ENCODE assay signal across 8 mouse cellular contexts in the genomic region with DNA sequence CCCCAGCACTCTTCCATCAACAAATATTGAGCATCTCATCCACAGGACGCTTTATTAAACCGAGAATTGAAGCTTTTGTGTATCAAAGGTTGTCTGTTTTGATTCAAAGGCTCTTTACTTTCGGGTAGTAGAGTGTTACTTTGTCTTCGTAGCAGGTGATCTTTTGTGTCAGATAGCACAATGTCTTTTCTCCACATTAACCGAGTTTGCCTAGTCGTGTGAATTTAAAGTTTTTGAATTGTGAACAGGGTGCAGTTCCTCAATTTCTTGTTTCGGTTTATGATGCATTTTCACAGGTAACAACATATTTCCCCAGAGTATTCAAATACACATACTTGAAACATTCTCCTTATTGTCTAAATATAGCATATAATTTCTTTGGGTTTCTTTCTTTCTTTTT. TPM values are rescaled to one million over a fixed set of nuclear protein-coding genes. Genes with fewer than 3 reads are reported as not detected.
DNase-seq lines count a peak whose midpoint lies in the region; ATAC-seq and TF ChIP-seq lines count a peak whose summit lies in the region.

No protein-coding gene starts in this region.

- no peaks in the 10 kb centered on the region for H3K9me3 ChIP-seq in heart, embryonic 16.5 days (replicated peaks; ENCODE audit: control insufficient read depth, low read length)
- H3K9me3 ChIP-seq in G1E (replicated peaks), result no peaks in the 10 kb centered on the region
- H3K9me3 ChIP-seq in forebrain, embryonic 16.5 days (ENCODE audit: control insufficient read depth, low read length), result no peaks in the 10 kb centered on the region
- H3K9me3 ChIP-seq in liver, postnatal 0 days (ENCODE audit: low read length), result no peaks in the 10 kb centered on the region

- 17% methylated on average over 7 of the region's 7 CpGs for WGBS in heart, embryonic 16.5 days
- 6% methylated on average over 7 of the region's 7 CpGs for WGBS in forebrain, embryonic 16.5 days
- 14% methylated on average over 7 of the region's 7 CpGs for WGBS in liver, postnatal 0 days (ENCODE audit: insufficient replicate concordance)

- no peak for TF ChIP-seq EP300 in liver, postnatal 0 days (IDR thresholded peaks at IDR 0.05; ENCODE audit: low read depth)

- no peak overlapping the region for H3K27ac ChIP-seq in heart, embryonic 16.5 days (ENCODE audit: low read length)
- H3K27ac ChIP-seq in forebrain, embryonic 16.5 days (ENCODE audit: low read length), result no peak overlapping the region
- no peak overlapping the region for H3K27ac ChIP-seq in liver, postnatal 0 days (ENCODE audit: low read depth)

- no peaks in the 10 kb centered on the region for H3K36me3 ChIP-seq in heart, embryonic 16.5 days (ENCODE audit: control insufficient read depth, insufficient read depth)
- no peaks in the 10 kb centered on the region for H3K36me3 ChIP-seq in G1E (replicated peaks)
- H3K36me3 ChIP-seq in forebrain, embryonic 16.5 days (ENCODE audit: control insufficient read depth, insufficient read depth), result no peaks in the 10 kb centered on the region
- no peaks in the 10 kb centered on the region for H3K36me3 ChIP-seq in liver, postnatal 0 days (replicated peaks; ENCODE audit: insufficient read depth, low read length)

- DNase-seq in heart, postnatal 25 days (ENCODE audit: low spot score), result no peak
- no peak for DNase-seq in G1E (ENCODE audit: low spot score)
- DNase-seq in liver, postnatal 0 days, result no peak
- DNase-seq in right cerebral cortex, postnatal 25 days, result no peak
- no peak for DNase-seq in gastrocnemius, postnatal 10 days
- DNase-seq in gastrocnemius, postnatal 4 days (ENCODE audit: low spot score in 2 of 2), result no peak

- H3K9ac ChIP-seq in heart, embryonic 16.5 days (ENCODE audit: low read length), result peak overlapping the region; percentile 94
- peak overlapping the region; percentile 55 for H3K9ac ChIP-seq in forebrain, embryonic 16.5 days (replicated peaks; ENCODE audit: low read depth, low read length)
- peak overlapping the region; percentile 98 for H3K9ac ChIP-seq in liver, postnatal 0 days (replicated peaks)

- H3K4me1 ChIP-seq in heart, embryonic 16.5 days (ENCODE audit: control insufficient read depth, insufficient read depth, low read length), result peaks cover 13% of the 10 kb centered on the region
- H3K4me1 ChIP-seq in G1E (ENCODE audit: insufficient read depth, low read depth, low read length), result peaks cover 16% of the 10 kb centered on the region
- H3K4me1 ChIP-seq in forebrain, embryonic 16.5 days (replicated peaks; ENCODE audit: control insufficient read depth, insufficient read depth, low read length), result peaks cover 10% of the 10 kb centered on the region
- H3K4me1 ChIP-seq in liver, postnatal 0 days (ENCODE audit: insufficient read depth), result peaks cover 11% of the 10 kb centered on the region

- intact Hi-C loops in heart, postnatal 25 days (cut with DNase I), result loop anchor here (1.0 to 5.0 kb wide), 6 partner anchors 55 to 350 kb away; a partner anchor contains a TSS

- H3K4me2 ChIP-seq in heart, embryonic 16.5 days (ENCODE audit: low read depth, low read length), result peak overlapping the region; percentile 78
- peak overlapping the region; percentile 67 for H3K4me2 ChIP-seq in forebrain, embryonic 16.5 days (ENCODE audit: low read length)
- peak overlapping the region; percentile 95 for H3K4me2 ChIP-seq in liver, postnatal 0 days (ENCODE audit: low read depth, low read length)

- peak overlapping the region; percentile 79 for H3K4me3 ChIP-seq in heart, embryonic 16.5 days (ENCODE audit: low read length)
- H3K4me3 ChIP-seq in G1E (ENCODE audit: low read depth, low read length), result peak overlapping the region; percentile 96; the same call in 1 of the 2 replicates
- H3K4me3 ChIP-seq in forebrain, embryonic 16.5 days (replicated peaks; ENCODE audit: low read length), result peak overlapping the region; percentile 87
- H3K4me3 ChIP-seq in liver, postnatal 0 days (ENCODE audit: low read depth, low read length), result peak overlapping the region; percentile 97

- no peak for ATAC-seq in heart, embryonic 16.5 days (replicated peaks; ENCODE audit: extremely low read depth, insufficient read depth, low FRiP score)
- no peak for ATAC-seq in G1E (ENCODE audit: extremely low read depth, insufficient number of reproducible peaks, low FRiP score, poor library complexity, severe bottlenecking)
- ATAC-seq in forebrain, embryonic 16.5 days, result no peak
- ATAC-seq in liver, postnatal 0 days, result no peak

- no peak for TF ChIP-seq CTCF in G1E (IDR thresholded peaks at IDR 0.05; ENCODE audit: low read depth, low read length)
- no peak for TF ChIP-seq CTCF in liver, postnatal 0 days (IDR thresholded peaks at IDR 0.05; ENCODE audit: low read depth)

- H3K27me3 ChIP-seq in heart, embryonic 16.5 days (ENCODE audit: control insufficient read depth, insufficient read depth, low read length), result no peaks in the 10 kb centered on the region
- peaks cover 3% of the 10 kb centered on the region; the same call in 1 of the 2 replicates for H3K27me3 ChIP-seq in G1E (ENCODE audit: insufficient read depth, low read length)
- no peaks in the 10 kb centered on the region for H3K27me3 ChIP-seq in forebrain, embryonic 16.5 days (replicated peaks; ENCODE audit: control insufficient read depth, insufficient read depth, low read length)
- no peaks in the 10 kb centered on the region for H3K27me3 ChIP-seq in liver, postnatal 0 days (ENCODE audit: insufficient read depth, low read length)

RNA-seq across cellular contexts. Expression of a gene that starts 1.5 kb away (rescaled TPM):
- 22.9 and 24.6 TPM in 2 replicates for polyA plus RNA-seq in heart, embryonic 16.5 days (2015; fragmentation: Nextera tagmentation; extraction: Ambion mirVana)
- 10 to 100 TPM; 12.4 to 16.0 TPM for total RNA-seq in heart, postnatal 25 days (2021)
- total RNA-seq in G1E (2014; fragmentation: Nextera tagmentation) (30.3 and 35.7 TPM in 2 replicates), G1E (2017) (15.9 and 16.5 TPM in 2 replicates)
- 18.3 and 20.8 TPM in 2 replicates for polyA plus RNA-seq in G1E (2012)
- 114 and 128 TPM in 2 replicates for polyA plus RNA-seq in forebrain, embryonic 16.5 days (2015; fragmentation: Nextera tagmentation; extraction: Ambion mirVana)
- polyA plus RNA-seq in liver, postnatal 0 days (2015; fragmentation: Nextera tagmentation; extraction: Ambion mirVana), result 9.8 and 10.5 TPM in 2 replicates
- 10 to 100 TPM; 15.5 to 16.5 TPM for total RNA-seq in gastrocnemius, postnatal 10 days (2021)
- total RNA-seq in gastrocnemius, postnatal 4 days (2021), result 10 to 100 TPM; 18.4 to 24.6 TPM
